Mouse (Mus musculus) lung, postnatal 36 days (tissue): ENCODE data around the gene Shroom3.
A peak's percentile ranks its signal among the peaks of the same experiment; 100 is the strongest.

Source experiments
- DNase-seq: peaks from one replicate; pipeline ENCODE4 v3.0.0; 2022; ENCODE audit warnings: mixed read lengths

Gene Shroom3

DNA sequence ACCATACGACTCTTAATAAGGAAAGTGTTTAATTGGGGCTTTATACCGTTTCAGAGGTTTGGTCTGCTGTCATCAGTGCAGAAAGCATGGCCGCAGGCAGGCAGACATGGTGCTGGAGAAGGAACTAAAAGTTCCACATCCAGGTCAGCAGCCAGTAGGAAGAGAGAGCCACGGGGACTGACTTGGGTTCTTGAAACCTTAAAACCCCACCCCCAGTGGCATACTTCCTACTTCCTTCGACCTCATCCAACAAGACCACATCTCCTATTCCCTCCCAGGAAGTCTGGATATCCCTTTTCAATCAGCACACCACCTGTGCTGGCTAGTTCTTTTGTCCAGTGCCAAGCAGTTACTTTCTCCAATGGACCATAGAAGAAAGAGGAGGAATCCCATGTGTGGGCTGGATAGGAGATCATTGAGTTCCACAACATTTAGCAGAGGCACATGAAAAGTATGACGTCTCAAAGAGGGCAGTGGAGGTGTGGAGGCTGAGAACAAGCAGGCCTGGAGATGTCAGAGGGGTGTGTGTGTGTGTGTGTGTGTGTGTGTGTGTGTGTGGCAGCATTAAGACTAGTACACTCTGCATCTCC lies 76.0 kb downstream of the Shroom3 start:
- no peak for DNase-seq

- DNase-seq = no peak
Observed at GRCm38 (mm10) chr5:92760542-92760941, 77.3 kb downstream of the Shroom3 start.

- DNase-seq = no peak
Observed at GRCm38 (mm10) chr5:92761615-92762353, 78.5 kb downstream of the Shroom3 start.

DNA sequence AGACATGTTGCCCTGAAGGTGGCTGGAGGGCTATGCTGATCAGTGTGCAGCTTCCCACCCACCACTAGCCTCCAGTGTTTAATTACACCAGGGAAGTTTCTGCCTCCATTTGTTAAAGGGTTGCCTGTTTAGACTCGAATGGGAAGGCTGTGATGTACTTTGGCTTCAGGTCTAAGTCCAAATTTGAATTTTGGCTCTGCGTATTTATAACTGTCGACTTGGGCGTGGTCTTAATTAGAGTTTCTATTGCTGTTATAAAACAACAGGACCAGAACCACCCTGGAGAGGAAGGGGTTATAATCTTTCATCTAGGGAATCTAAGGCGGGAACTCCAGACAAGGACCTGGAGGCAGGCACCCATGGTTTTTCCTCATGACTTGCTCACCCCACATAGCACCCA lies 79.2 kb downstream of the Shroom3 start:
- DNase-seq = no peak

DNA sequence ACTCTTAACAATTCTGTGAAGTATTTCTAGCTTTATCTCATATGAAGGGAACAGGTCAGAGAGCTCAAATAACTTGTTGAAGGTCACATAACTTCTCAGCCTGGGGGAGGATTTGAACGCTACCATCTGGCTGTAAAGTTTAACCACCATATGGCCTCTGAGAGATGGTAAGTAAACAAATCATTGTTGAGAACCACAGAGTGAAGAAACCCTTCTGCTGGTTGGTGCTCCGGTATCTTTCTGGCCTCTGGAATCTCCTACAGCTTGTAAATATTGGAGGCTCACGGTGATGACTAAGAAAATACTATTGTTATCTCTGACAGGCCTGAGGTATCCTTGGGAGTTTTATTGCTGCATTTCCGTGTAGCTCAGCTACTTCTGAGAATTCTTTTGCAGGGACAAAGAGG lies 80.3 kb downstream of the Shroom3 start:
- DNase-seq = peak; percentile 34

- DNase-seq = peak; percentile 62
Observed at GRCm38 (mm10) chr5:92766301-92766700, 83.1 kb downstream of the Shroom3 start.

DNA sequence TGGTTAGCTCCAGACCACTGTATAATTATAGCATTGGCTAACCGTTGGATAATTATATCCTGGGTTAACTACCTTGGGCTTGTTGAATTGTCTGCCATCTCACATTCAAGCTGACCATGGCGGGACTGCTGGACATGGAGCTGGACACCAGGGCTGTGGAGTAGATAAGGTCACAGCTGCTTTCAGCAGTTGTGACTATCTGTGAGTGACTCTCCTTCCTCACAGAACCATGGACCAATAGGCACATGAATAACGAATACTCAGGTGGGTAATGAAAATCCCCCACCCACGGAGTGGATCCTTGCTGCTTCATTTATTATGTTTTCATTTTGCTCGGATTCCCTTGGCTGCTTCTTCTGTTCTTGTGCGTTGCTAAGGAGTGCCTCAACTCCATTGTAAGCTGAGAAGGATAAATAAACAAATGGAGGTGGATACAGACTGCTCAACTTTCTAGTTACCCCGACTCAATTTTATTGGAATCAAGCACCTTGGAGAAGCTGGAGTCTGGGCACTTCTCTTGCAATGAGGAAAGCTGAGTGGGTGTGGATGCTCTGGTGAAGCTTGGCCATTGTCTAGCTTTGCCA lies 84.1 kb downstream of the Shroom3 start:
- no peak for DNase-seq

- DNase-seq = no peak
Observed at GRCm38 (mm10) chr5:92767857-92768291, 84.6 kb downstream of the Shroom3 start.

DNA sequence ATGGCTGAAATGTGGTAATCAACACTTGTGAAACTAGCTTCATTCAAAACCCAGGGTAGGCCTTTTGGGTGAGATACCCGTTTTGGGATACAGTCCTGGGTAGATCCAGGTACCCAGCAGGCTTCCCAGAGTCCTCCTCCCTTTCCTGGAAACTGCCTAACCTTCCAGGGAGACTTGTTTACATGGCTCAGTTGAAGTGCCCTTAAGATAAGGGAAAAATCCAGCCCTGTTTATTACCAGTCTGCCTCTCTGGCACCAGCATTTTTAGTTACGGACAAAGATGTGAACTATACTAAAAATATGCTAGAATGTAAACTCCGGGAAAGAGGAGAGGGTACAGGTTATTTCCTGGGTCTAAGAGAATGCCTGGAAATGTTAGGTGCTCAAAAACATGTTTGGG lies 90.6 kb downstream of the Shroom3 start:
- peak; percentile 66 for DNase-seq

GRCm38 (mm10) chr5:92774419-92774818 lies 91.2 kb downstream of the Shroom3 start:
- no peak for DNase-seq

GRCm38 (mm10) chr5:92774893-92775292 lies 91.7 kb downstream of the Shroom3 start:
- DNase-seq = no peak

DNA sequence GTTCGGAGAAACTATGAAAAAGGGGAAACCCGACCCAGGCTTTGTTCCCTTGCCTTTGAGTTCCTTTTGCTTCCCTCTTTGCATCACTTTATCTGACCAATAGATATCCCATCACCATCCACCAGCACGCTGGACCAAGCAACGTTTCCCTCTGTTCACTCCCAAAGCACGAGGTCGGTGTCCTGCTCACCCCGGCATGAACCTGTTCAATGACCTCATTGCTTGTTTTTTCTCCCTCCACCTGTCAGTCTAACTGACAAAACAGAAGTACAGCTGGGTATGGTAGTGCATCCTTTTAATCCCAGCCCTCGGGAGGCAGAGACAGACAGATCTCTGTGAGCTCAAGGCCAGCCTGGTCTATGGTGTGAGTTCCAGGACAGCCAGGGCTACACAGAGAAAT lies 95.2 kb downstream of the Shroom3 start:
- no peak for DNase-seq

GRCm38 (mm10) chr5:92781082-92781481 lies 97.8 kb downstream of the Shroom3 start:
- DNase-seq = no peak

- peak; percentile 62 for DNase-seq
Observed at GRCm38 (mm10) chr5:92784037-92784860, 101.0 kb downstream of the Shroom3 start.

DNA sequence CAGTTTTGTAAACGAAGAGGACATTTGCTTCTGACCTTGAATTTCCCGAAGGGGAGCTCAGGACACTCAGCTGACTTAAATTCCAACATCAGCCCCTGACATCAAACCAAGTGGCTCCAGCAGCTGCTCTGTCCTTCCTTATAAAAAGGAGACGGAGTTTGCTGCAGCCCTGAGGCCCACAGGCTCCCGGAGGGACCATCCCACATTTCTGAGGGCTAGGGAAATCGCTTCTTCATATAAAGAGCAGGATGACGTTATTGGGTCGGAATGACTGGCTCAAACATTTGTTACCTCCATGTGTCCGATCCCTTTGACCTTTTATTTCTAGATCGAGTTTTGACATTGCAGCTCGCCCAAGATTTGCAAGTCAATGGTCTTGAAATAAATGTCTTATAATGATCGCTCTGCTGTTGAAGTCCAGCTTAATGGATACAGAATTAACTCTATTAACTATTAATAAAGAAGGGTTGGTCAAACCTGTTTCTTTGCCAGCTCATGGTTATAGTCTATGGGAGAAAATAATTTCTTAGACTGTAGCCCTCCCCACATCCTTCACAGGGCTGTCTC lies 102.7 kb downstream of the Shroom3 start:
- DNase-seq = no peak

DNA sequence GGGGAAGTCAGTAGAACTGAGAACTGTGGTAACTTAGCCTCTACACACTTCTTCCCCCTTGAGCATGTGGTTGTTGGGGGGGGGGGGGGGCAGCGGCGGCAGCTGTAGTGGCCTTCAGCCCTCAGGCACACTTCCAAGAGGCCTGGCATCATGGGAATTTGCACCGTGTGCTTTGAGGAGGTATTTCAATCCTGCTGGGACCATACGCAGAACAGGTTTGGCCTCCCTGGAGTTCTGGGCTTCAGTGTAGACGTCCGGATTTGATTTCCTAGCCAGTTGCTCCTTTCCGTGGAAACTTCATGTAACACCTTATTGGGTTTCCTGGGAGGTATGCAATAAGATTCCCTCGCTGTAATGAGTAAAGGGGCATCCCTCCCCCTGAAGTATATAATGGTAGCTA lies 105.8 kb downstream of the Shroom3 start:
- no peak for DNase-seq

DNA sequence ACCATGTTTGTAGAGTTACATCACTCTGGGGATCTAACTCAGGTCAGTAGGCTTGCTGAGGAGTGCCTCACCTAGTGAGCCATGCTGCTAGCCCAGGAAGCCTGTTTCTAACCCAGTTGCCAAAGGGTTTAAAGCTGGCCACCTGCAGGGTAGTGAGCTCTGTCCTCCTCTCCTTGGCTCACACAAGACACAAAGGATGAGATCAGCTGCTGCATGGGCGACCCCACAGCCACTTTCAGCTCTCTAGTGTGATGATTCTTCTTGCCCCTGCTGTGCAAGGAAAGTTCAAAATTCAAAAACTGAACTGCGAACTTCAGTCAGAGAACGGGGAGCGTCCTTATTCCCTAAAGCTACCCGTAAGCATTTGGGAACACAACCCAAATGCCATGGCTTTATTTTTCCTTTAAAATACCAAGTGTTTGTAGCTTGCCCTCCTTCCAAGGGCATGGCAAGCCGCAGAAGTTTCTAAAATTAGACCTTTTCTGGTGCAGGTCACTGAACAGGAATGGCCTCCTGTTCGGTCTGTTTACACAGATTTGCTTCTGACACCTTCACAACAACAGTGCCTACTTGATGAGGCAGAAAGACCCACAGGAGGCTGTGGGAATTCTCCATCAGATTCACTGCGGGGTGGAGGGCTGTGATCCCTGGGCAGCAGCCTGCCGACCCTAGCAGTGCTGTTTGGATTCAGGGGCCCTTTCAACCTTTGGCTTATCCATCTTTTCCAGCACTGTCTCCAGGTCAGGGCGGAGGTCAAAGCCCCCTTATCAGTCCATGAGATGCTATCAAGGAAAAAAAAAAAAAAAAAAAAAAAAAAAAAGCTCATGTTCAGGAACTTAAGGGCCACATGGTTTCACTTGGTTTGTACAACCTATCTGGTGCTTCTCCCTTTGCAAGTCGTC lies 113.1 kb downstream of the Shroom3 start:
- no peak for DNase-seq

DNA sequence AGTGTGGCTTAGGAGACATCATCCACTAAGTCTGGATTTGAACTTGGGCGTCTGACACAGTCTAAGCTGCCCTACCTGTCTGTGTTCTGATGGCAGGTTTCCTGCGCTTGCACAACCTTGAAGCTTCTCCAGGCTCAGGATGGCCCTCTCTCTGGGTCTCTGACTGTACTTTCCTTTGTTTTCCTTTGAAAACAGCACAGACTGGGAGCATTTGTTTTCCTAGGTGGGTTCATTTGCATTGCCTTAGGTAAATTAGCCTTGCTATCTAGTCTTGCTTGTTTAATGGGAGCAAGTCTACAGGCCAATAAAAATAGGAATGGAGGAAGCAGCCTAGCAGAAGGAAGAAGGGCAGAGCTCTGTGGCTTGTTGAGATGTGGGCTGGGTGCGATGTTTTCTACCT lies 114.7 kb downstream of the Shroom3 start:
- DNase-seq = no peak

DNA sequence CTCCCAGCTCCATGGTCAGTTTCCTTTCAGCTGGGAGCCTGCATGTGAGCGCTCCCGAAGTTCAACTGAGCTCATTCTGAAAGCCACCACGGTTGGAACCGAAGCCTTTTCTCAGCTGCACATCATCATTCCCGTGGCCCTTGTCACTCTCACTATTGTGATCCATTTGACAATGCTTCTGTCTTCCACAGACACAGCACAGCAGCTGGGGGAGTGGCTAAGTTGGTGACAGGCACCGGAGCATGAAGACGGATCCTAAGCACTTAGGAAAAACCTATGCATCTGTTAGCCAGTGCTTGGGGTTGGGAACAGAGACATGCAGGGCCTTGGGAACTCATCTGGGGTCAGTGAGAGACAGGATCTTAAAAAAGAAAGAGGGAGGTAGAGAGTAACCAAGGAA lies 121.1 kb downstream of the Shroom3 start:
- no peak for DNase-seq

GRCm38 (mm10) chr5:92808503-92809415 lies 125.5 kb downstream of the Shroom3 start:
- DNase-seq = peak; percentile 90

- no peak for DNase-seq
Observed at GRCm38 (mm10) chr5:92809416-92809750, 126.1 kb downstream of the Shroom3 start.
